Mouse (Mus musculus) cortical plate, adult 2 months (tissue): ENCODE measurements around the gene Pla2r1.
A peak's percentile ranks its signal among the peaks of the same experiment; 100 is the strongest.

Source experiments
- CTCF ChIP-seq: fragments of 200-500 bp; IDR thresholded peaks from 2 replicates; pipeline ENCODE4 v1.5.1; 2011; ENCODE audit warnings: mild to moderate bottlenecking, control low read depth, low read length; ENCODE audit not compliant: insufficient read depth; ENCODE audit errors: extremely low read depth
- POLR2A ChIP-seq: fragments of 200-500 bp; IDR thresholded peaks from 2 replicates; pipeline ENCODE4 v1.6.1; 2011; ENCODE audit warnings: mild to moderate bottlenecking, low read length, control low read depth; ENCODE audit not compliant: insufficient read depth; ENCODE audit errors: extremely low read depth

- TF ChIP-seq POLR2A (no peak), CTCF (peak; percentile 31; the same call in 1 of the 2 replicates)
Observed at GRCm38 (mm10) chr2:60441875-60442274, 111.2 kb downstream of the Pla2r1 start.
